Mouse (Mus musculus) CH12.LX (cell line): ENCODE results near the gene Lmf1. TPM values are rescaled to one million over a fixed set of nuclear protein-coding genes. Genes with fewer than 3 reads are reported as not detected.

Source experiments
- DNase-seq: peaks from one replicate; pipeline ENCODE4 v3.0.0-alpha.2; 2013; ENCODE audit errors: extremely low read depth
- H3K27ac ChIP-seq: 2 replicates; pipeline ENCODE4 v1.5.1; 2012; ENCODE audit warnings: low read depth, mild to moderate bottlenecking, control low read depth, moderate library complexity; ENCODE audit not compliant: insufficient read depth
- H3K27me3 ChIP-seq: replicated peaks from 2 replicates; pipeline ENCODE3; 2012; ENCODE audit warnings: inconsistent platforms
- H3K36me3 ChIP-seq, 2 experiments: replicated peaks in 1 of 2; 2 replicates each; pipeline versions ENCODE3 to v1.6.1; 2012; ENCODE audit warnings: inconsistent platforms in 1 of 2, low read length in 1 of 2, mild to moderate bottlenecking in 1 of 2, mixed read lengths in 1 of 2, moderate library complexity in 1 of 2; ENCODE audit not compliant: control insufficient read depth in 1 of 2, insufficient read depth in 1 of 2
- H3K4me1 ChIP-seq, 2 experiments: 2 replicates each; pipeline ENCODE4 v1.6.1; 2012; ENCODE audit warnings: inconsistent platforms in 1 of 2, moderate library complexity in 1 of 2; ENCODE audit not compliant: insufficient read depth in 2 of 2, control insufficient read depth in 1 of 2
- H3K4me2 ChIP-seq: 2 replicates; pipeline ENCODE4 v1.6.1; 2012; ENCODE audit warnings: low read depth, mild to moderate bottlenecking, control low read depth; ENCODE audit not compliant: poor library complexity, insufficient read depth, severe bottlenecking
- H3K4me3 ChIP-seq, 3 experiments: fragments of 150-350 bp in 1 of 3; sonication (generic) in 1 of 3; replicated peaks in 1 of 3; 2 replicates each; pipeline versions ENCODE3 to v1.5.1; 2011 to 2012; ENCODE audit warnings: low read depth in 2 of 3, low read length in 2 of 3, mild to moderate bottlenecking in 2 of 3, moderate library complexity in 2 of 3, control low read depth in 1 of 3, improper control_type of control experiment in 1 of 3, inconsistent platforms in 1 of 3, mixed read lengths in 1 of 3; ENCODE audit not compliant: poor library complexity in 1 of 3
- H3K79me2 ChIP-seq: replicated peaks from 2 replicates; pipeline ENCODE4 v1.6.1; 2012; ENCODE audit warnings: mild to moderate bottlenecking, moderate library complexity; ENCODE audit not compliant: control insufficient read depth, poor library complexity, insufficient read depth, severe bottlenecking; ENCODE audit errors: extremely low read depth
- H3K9ac ChIP-seq: 2 replicates; pipeline ENCODE4 v1.6.1; 2012; ENCODE audit warnings: low read depth, mild to moderate bottlenecking, control low read depth, moderate library complexity; ENCODE audit not compliant: insufficient read depth
- H3K9me3 ChIP-seq: replicated peaks from 2 replicates; pipeline ENCODE3; 2012; ENCODE audit warnings: low read length, inconsistent platforms, mixed read lengths
- BHLHE40 ChIP-seq: IDR thresholded peaks from 2 replicates; pipeline ENCODE4 v1.6.1; 2011; ENCODE audit warnings: mild to moderate bottlenecking, low read depth, low read length, improper control_type of control experiment
- CHD1 ChIP-seq: IDR thresholded peaks from 2 replicates; pipeline ENCODE4 v1.6.1; 2012; ENCODE audit warnings: low read depth, low read length, improper control_type of control experiment, inconsistent platforms
- CHD2 ChIP-seq: IDR thresholded peaks from 2 replicates; pipeline ENCODE4 v1.6.1; 2011; ENCODE audit warnings: low read length, improper control_type of control experiment
- E2F4 ChIP-seq: IDR thresholded peaks from 2 replicates; pipeline ENCODE4 v1.6.1; 2011; ENCODE audit warnings: low read depth, low read length, improper control_type of control experiment; ENCODE audit not compliant: insufficient replicate concordance
- ELF1 ChIP-seq: IDR thresholded peaks from 2 replicates; pipeline ENCODE4 v1.6.1; 2014; ENCODE audit warnings: low read depth, mild to moderate bottlenecking, inconsistent platforms, low read length, improper control_type of control experiment
- EP300 ChIP-seq: IDR thresholded peaks from 2 replicates; pipeline ENCODE4 v1.6.1; 2011; ENCODE audit warnings: low read length, improper control_type of control experiment
- ETS1 ChIP-seq: conservative IDR thresholded peaks from 2 replicates; pipeline ENCODE4 v1.6.1; 2012; ENCODE audit warnings: low read depth, mild to moderate bottlenecking, inconsistent platforms, low read length, improper control_type of control experiment, moderate library complexity
- GABPA ChIP-seq: IDR thresholded peaks from 2 replicates; pipeline ENCODE4 v1.6.1; 2012; ENCODE audit warnings: low read depth, low read length, improper control_type of control experiment, inconsistent platforms; ENCODE audit not compliant: insufficient replicate concordance
- HCFC1 ChIP-seq: IDR thresholded peaks from 2 replicates; pipeline ENCODE4 v1.6.1; 2012; ENCODE audit warnings: low read depth, mild to moderate bottlenecking, inconsistent platforms, low read length, improper control_type of control experiment
- JUN ChIP-seq: IDR thresholded peaks from 2 replicates; pipeline ENCODE4 v1.6.1; 2011; ENCODE audit warnings: low read depth, mild to moderate bottlenecking, low read length, improper control_type of control experiment, moderate library complexity; ENCODE audit not compliant: insufficient read depth
- KAT2A ChIP-seq: IDR thresholded peaks from 2 replicates; pipeline ENCODE4 v1.6.1; 2012; ENCODE audit warnings: low read length, improper control_type of control experiment, inconsistent platforms; ENCODE audit not compliant: insufficient replicate concordance
- MAX ChIP-seq: IDR thresholded peaks from 2 replicates; pipeline ENCODE4 v1.6.1; 2011; ENCODE audit warnings: low read length, improper control_type of control experiment
- MAZ ChIP-seq: IDR thresholded peaks from 2 replicates; pipeline ENCODE4 v1.6.1; 2012; ENCODE audit warnings: low read depth, mild to moderate bottlenecking, inconsistent platforms, low read length, improper control_type of control experiment, moderate library complexity
- MYC ChIP-seq: IDR thresholded peaks from 2 replicates; pipeline ENCODE4 v1.6.1; 2011; ENCODE audit warnings: low read depth, mild to moderate bottlenecking, improper control_type of control experiment, low read length
- NELFE ChIP-seq: IDR thresholded peaks from 2 replicates; pipeline ENCODE4 v1.6.1; 2011; ENCODE audit warnings: low read depth, low read length, improper control_type of control experiment
- PAX5 ChIP-seq: IDR thresholded peaks from 2 replicates; pipeline ENCODE4 v1.6.1; 2012; ENCODE audit warnings: low read length, inconsistent platforms, mixed read lengths
- POLR2AphosphoS2 ChIP-seq: IDR thresholded peaks from 2 replicates; pipeline ENCODE4 v1.6.1; 2011; ENCODE audit warnings: low read depth, low read length, improper control_type of control experiment
- RAD21 ChIP-seq: IDR thresholded peaks from 2 replicates; pipeline ENCODE4 v1.6.1; 2011; ENCODE audit warnings: low read depth, mild to moderate bottlenecking, low read length, improper control_type of control experiment, moderate library complexity
- RCOR1 ChIP-seq: conservative IDR thresholded peaks from 2 replicates; pipeline ENCODE4 v1.6.1; 2012; ENCODE audit warnings: low read depth, mild to moderate bottlenecking, inconsistent platforms, low read length, improper control_type of control experiment
- SIN3A ChIP-seq: IDR thresholded peaks from 2 replicates; pipeline ENCODE4 v1.6.1; 2012; ENCODE audit warnings: low read length, improper control_type of control experiment, inconsistent platforms
- TBP ChIP-seq: conservative IDR thresholded peaks from 2 replicates; pipeline ENCODE4 v1.6.1; 2011; ENCODE audit warnings: low read depth, low read length, improper control_type of control experiment
- TCF12 ChIP-seq: IDR thresholded peaks from 2 replicates; pipeline ENCODE4 v1.6.1; 2014; ENCODE audit warnings: low read depth, mild to moderate bottlenecking, inconsistent platforms, low read length, improper control_type of control experiment
- UBTF ChIP-seq: IDR thresholded peaks from 2 replicates; pipeline ENCODE4 v1.6.1; 2012; ENCODE audit warnings: low read depth, mild to moderate bottlenecking, inconsistent platforms, low read length, improper control_type of control experiment, moderate library complexity
- dilution Hi-C: fragments of 300-500 bp; cut with MboI; formaldehyde crosslinking; loops from 2 replicates; pipeline ENCODE4 v1.14.3; 2020; ENCODE audit warnings: low sequenced_read_pairs; ENCODE audit not compliant: extremely low pct_unique_long_range_greater_than_20kb, extremely low pct_ligation_motif_present
- in situ Hi-C: fragments of 300-500 bp; cut with MboI; formaldehyde crosslinking; loops from 3 replicates; pipeline ENCODE4 v1.14.3; 2019; ENCODE audit warnings: low sequenced_read_pairs, low pct_ligation_motif_present, low pct_unique_long_range_greater_than_20kb, mixed read lengths
- polyA plus RNA-seq: library from polyadenylated mRNA; unstranded; fragments of >175 nt; gene quantifications from 2 replicates; pipeline ENCODE4 v1.2.1, GENCODE M21; 2012; ENCODE audit warnings: low read depth; ENCODE audit not compliant: insufficient read length
- total RNA-seq, 2 experiments: library from RNA; depleted of rRNA; stranded (reverse); fragments of 300-350 nt in 1 of 2; fragments of >200 nt in 1 of 2; gene quantifications; 2 replicates each; pipeline ENCODE4 v1.2.3; 2012 to 2014

The Lmf1 gene
- total and polyA plus RNA-seq, 3 experiments, result 13.3 to 26.9 (median 15.2) TPM

- H3K79me2 ChIP-seq, result no peaks in the 10 kb centered on the region
- TF ChIP-seq BHLHE40, result 0 out of 2 replicates have a peak, but pooled peaks have one; percentile 21
- TF ChIP-seq MAX, result peak; percentile 23; the same call in 1 of the 2 replicates
- TF ChIP-seq KAT2A, result 0 out of 2 replicates have a peak, but pooled peaks have one; percentile 5
- TF ChIP-seq GABPA, result no peak
- peaks cover 9 to 44% of the 10 kb centered on the region in 2 experiments; a peak in 3 of 4 replicates for H3K4me1 ChIP-seq
- dilution Hi-C loops (no loop called here), in situ Hi-C loops (no loop called here)
- no peak overlapping the region for H3K27ac ChIP-seq
- DNase-seq, result no peak
- peaks cover 29% of the 10 kb centered on the region for H3K27me3 ChIP-seq
- peak overlapping the region; percentile 68 to 92 (median 83) for H3K4me3 ChIP-seq
- peaks cover 3 to 18% of the 10 kb centered on the region in 2 experiments for H3K36me3 ChIP-seq
- peak overlapping the region; percentile 78 for H3K9ac ChIP-seq
- no peaks in the 10 kb centered on the region for H3K9me3 ChIP-seq
- H3K4me2 ChIP-seq, result peak overlapping the region; percentile 89
Measured at GRCm38 (mm10) chr17:25579332-25580047, 605 bp downstream of the Lmf1 start.

GRCm38 (mm10) chr17:25582076-25582475 is 3.2 kb downstream of the Lmf1 start:
- Histone ChIP-seq H3K79me2 (no peaks in the 10 kb centered on the region), H3K4me3 (no peak overlapping the region), H3K9me3 (no peaks in the 10 kb centered on the region), H3K4me2 (no peak overlapping the region), H3K4me1 (peaks cover 9 to 28% of the 10 kb centered on the region in 2 experiments; a peak in 3 of 4 replicates), H3K36me3 (peaks cover 21 to 42% of the 10 kb centered on the region in 2 experiments), H3K27ac (no peak overlapping the region), H3K9ac (no peak overlapping the region), H3K27me3 (peaks cover 6% of the 10 kb centered on the region)
- in situ Hi-C loops, result no loop called here
- TF ChIP-seq JUN, result no peak
- no peak for TF ChIP-seq TCF12
- TF ChIP-seq ELF1, result no peak
- TF ChIP-seq MYC, result no peak
- dilution Hi-C loops, result no loop called here
- DNase-seq, result no peak

- peaks cover 25 to 52% of the 10 kb centered on the region in 2 experiments for H3K36me3 ChIP-seq
- peaks cover 9 to 18% of the 10 kb centered on the region in 2 experiments; a peak in 3 of 4 replicates for H3K4me1 ChIP-seq
- no peaks in the 10 kb centered on the region for H3K9me3 ChIP-seq
- no peak overlapping the region for H3K4me3 ChIP-seq
- TF ChIP-seq RCOR1 (no peak), HCFC1 (no peak), CHD2 (no peak), SIN3A (no peak), CHD1 (no peak), POLR2AphosphoS2 (no peak), MYC (no peak), ETS1 (no peak), BHLHE40 (no peak), EP300 (no peak), NELFE (no peak), MAX (no peak), E2F4 (no peak), KAT2A (no peak), TBP (no peak), UBTF (no peak), RAD21 (no peak), MAZ (no peak), PAX5 (no peak), GABPA (no peak)
- H3K27ac ChIP-seq, result no peak overlapping the region
- dilution Hi-C loops (no loop called here), in situ Hi-C loops (no loop called here)
- no peak overlapping the region for H3K9ac ChIP-seq
- no peaks in the 10 kb centered on the region for H3K27me3 ChIP-seq
- H3K79me2 ChIP-seq, result no peaks in the 10 kb centered on the region
- H3K4me2 ChIP-seq, result no peak overlapping the region
- no peak for DNase-seq
Measured at GRCm38 (mm10) chr17:25583099-25583498, 4.2 kb downstream of the Lmf1 start.
